Mouse (Mus musculus): ENCODE measurements at regions not wholly inside any gene's neighbourhood (a gene's known extent, or its start where the extent isn't known, plus 50 kb on each side); places are given as distances from the start of the nearest gene placed in this dataset.

DNA sequence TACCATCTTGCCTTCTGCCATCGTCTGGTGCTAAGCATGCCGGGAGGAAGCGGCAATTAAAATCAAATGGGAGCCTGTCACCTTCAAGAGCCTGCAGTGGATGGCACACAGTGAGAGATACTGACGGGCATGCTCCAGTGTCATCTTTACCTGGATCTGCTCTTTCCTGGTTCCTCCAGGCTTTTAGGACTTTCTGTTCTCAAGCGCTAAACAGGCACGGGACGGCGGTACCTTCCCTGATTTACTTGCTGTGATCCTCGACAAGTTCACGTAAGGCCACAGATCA lies 347.6 kb downstream of the Med10 start (continued):
- TF ChIP-seq EP300 (IDR thresholded peaks at IDR 0.05; ENCODE audit: low read length) = no peak

DNA sequence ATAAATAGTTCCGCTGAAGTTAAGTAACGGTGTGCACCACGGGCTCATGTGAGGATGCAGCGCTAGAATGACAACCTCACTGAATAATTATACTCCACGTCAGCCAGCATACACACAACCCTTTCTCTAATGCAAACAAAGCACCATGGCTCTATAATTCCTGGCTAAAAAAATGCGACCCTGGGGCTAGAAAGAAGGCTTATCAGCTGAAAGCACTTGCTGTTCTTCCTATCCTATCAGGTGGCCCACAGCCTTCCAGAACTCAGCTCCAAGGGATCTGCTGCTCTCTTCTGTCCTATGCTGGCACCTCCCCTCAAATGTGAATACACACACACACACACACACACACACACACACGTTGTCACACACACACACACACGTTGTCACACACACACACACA lies 350.9 kb downstream of the Med10 start:
- DNase-seq (ENCODE audit: extremely low read depth) = no peak
- Histone ChIP-seq H3K36me3 (replicated peaks in 1 of 2; ENCODE audit: control insufficient read depth in 1 of 2, insufficient read depth in 1 of 2, low read length in 1 of 2) (no peaks in the 10 kb centered on the region), H3K27ac (ENCODE audit: insufficient read depth, low read depth) (no peak overlapping the region), H3K27me3 (replicated peaks) (no peaks in the 10 kb centered on the region), H3K79me2 (replicated peaks; ENCODE audit: control insufficient read depth, extremely low read depth, insufficient read depth, poor library complexity, severe bottlenecking) (no peaks in the 10 kb centered on the region), H3K4me3 (replicated peaks in 1 of 3; ENCODE audit: low read depth in 2 of 3, low read length in 2 of 3, poor library complexity in 1 of 3) (no peak overlapping the region), H3K4me2 (ENCODE audit: insufficient read depth, low read depth, poor library complexity, severe bottlenecking) (no peak overlapping the region), H3K9me3 (replicated peaks; ENCODE audit: low read length) (peaks cover 77% of the 10 kb centered on the region), H3K4me1 (ENCODE audit: control insufficient read depth in 1 of 2, insufficient read depth in 2 of 2) (no peaks in the 10 kb centered on the region), H3K9ac (ENCODE audit: insufficient read depth, low read depth) (no peak overlapping the region)
- dilution Hi-C loops (cut with MboI; ENCODE audit: extremely low pct_ligation_motif_present, extremely low pct_unique_long_range_greater_than_20kb, low sequenced_read_pairs) (no loop called here), in situ Hi-C loops (cut with MboI; ENCODE audit: low pct_ligation_motif_present, low pct_unique_long_range_greater_than_20kb, low sequenced_read_pairs) (no loop called here)
- no peak for TF ChIP-seq NELFE (IDR thresholded peaks at IDR 0.05; ENCODE audit: low read depth, low read length)
- no peak for TF ChIP-seq EP300 (IDR thresholded peaks at IDR 0.05; ENCODE audit: low read length)
- no peak for TF ChIP-seq ELF1 (IDR thresholded peaks at IDR 0.05; ENCODE audit: low read depth, low read length)
- no peak for TF ChIP-seq SMC3 (IDR thresholded peaks at IDR 0.05; ENCODE audit: low read depth, low read length)
- no peak for TF ChIP-seq NRF1 (IDR thresholded peaks at IDR 0.05; ENCODE audit: low read depth, low read length)
- TF ChIP-seq MAFK (IDR thresholded peaks at IDR 0.05; ENCODE audit: insufficient replicate concordance, low read length) = no peak
- no peak for TF ChIP-seq JUN (IDR thresholded peaks at IDR 0.05; ENCODE audit: insufficient read depth, low read depth, low read length)
- no peak for TF ChIP-seq CHD2 (IDR thresholded peaks at IDR 0.05; ENCODE audit: low read length)
- TF ChIP-seq CTCF (conservative IDR thresholded peaks at IDR 0.05 in 1 of 2, IDR thresholded peaks at IDR 0.05 in 1 of 2; ENCODE audit: low read depth in 2 of 2, low read length in 2 of 2) = no peak
- no peak for TF ChIP-seq UBTF (IDR thresholded peaks at IDR 0.05; ENCODE audit: low read depth, low read length)
- no peak for TF ChIP-seq MEF2A (IDR thresholded peaks at IDR 0.05; ENCODE audit: borderline replicate concordance, low read depth, low read length)
- TF ChIP-seq USF2 (conservative IDR thresholded peaks at IDR 0.05; ENCODE audit: low read depth, low read length) = no peak
- no peak for TF ChIP-seq ETS1 (conservative IDR thresholded peaks at IDR 0.05; ENCODE audit: low read depth, low read length)
- no peak for TF ChIP-seq BHLHE40 (IDR thresholded peaks at IDR 0.05; ENCODE audit: low read depth, low read length)

DNA sequence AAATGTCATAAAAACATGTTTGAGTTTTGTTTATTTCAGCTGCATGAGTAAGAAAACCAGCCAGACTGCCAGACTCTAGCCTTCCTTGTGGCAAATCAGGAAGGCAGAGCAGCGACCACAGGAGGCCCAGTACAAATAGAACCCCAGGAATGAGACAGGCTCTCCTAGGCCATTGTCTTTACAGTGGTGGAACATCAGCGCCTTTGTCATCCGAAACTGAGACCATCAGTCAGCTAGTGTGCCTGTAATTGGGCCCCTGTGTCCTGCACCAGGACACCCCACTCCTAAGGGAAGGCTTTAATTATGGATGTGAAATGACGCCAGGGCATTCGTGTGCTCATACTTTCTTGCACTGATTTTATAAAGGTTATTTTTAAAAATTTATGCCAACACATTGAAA lies 353.4 kb downstream of the Med10 start:
- Histone ChIP-seq H3K4me3 (replicated peaks in 1 of 3; ENCODE audit: low read depth in 2 of 3, low read length in 2 of 3, poor library complexity in 1 of 3) (no peak overlapping the region), H3K27me3 (replicated peaks) (no peaks in the 10 kb centered on the region), H3K79me2 (replicated peaks; ENCODE audit: control insufficient read depth, extremely low read depth, insufficient read depth, poor library complexity, severe bottlenecking) (no peaks in the 10 kb centered on the region), H3K4me1 (ENCODE audit: control insufficient read depth in 1 of 2, insufficient read depth in 2 of 2) (no peaks in the 10 kb centered on the region), H3K4me2 (ENCODE audit: insufficient read depth, low read depth, poor library complexity, severe bottlenecking) (no peak overlapping the region), H3K9me3 (replicated peaks; ENCODE audit: low read length) (peaks cover 78% of the 10 kb centered on the region), H3K27ac (ENCODE audit: insufficient read depth, low read depth) (no peak overlapping the region), H3K9ac (ENCODE audit: insufficient read depth, low read depth) (no peak overlapping the region), H3K36me3 (replicated peaks in 1 of 2; ENCODE audit: control insufficient read depth in 1 of 2, insufficient read depth in 1 of 2, low read length in 1 of 2) (no peaks in the 10 kb centered on the region)
- dilution Hi-C loops (cut with MboI; ENCODE audit: extremely low pct_ligation_motif_present, extremely low pct_unique_long_range_greater_than_20kb, low sequenced_read_pairs) = no loop called here
- in situ Hi-C loops (cut with MboI; ENCODE audit: low pct_ligation_motif_present, low pct_unique_long_range_greater_than_20kb, low sequenced_read_pairs) = no loop called here
- no peak for DNase-seq (ENCODE audit: extremely low read depth)
- TF ChIP-seq ZMIZ1 (IDR thresholded peaks at IDR 0.05; ENCODE audit: low read depth, low read length) (no peak), CTCF (conservative IDR thresholded peaks at IDR 0.05 in 1 of 2, IDR thresholded peaks at IDR 0.05 in 1 of 2; ENCODE audit: low read depth in 2 of 2, low read length in 2 of 2) (no peak), GABPA (IDR thresholded peaks at IDR 0.05; ENCODE audit: insufficient replicate concordance, low read depth, low read length) (no peak), EP300 (IDR thresholded peaks at IDR 0.05; ENCODE audit: low read length) (no peak), KAT2A (IDR thresholded peaks at IDR 0.05; ENCODE audit: insufficient replicate concordance, low read length) (no peak), POLR2AphosphoS2 (IDR thresholded peaks at IDR 0.05; ENCODE audit: low read depth, low read length) (no peak), ETS1 (conservative IDR thresholded peaks at IDR 0.05; ENCODE audit: low read depth, low read length) (no peak), MXI1 (IDR thresholded peaks at IDR 0.05; ENCODE audit: low read depth, low read length) (no peak), TBP (conservative IDR thresholded peaks at IDR 0.05; ENCODE audit: low read depth, low read length) (no peak), ELF1 (IDR thresholded peaks at IDR 0.05; ENCODE audit: low read depth, low read length) (no peak), USF1 (IDR thresholded peaks at IDR 0.05; ENCODE audit: low read depth, low read length) (no peak), MAFK (IDR thresholded peaks at IDR 0.05; ENCODE audit: insufficient replicate concordance, low read length) (no peak), RAD21 (IDR thresholded peaks at IDR 0.05; ENCODE audit: low read depth, low read length) (no peak), PAX5 (IDR thresholded peaks at IDR 0.05; ENCODE audit: low read length) (no peak), NELFE (IDR thresholded peaks at IDR 0.05; ENCODE audit: low read depth, low read length) (no peak), USF2 (conservative IDR thresholded peaks at IDR 0.05; ENCODE audit: low read depth, low read length) (no peak), JUND (conservative IDR thresholded peaks at IDR 0.05; ENCODE audit: low read depth, low read length) (no peak), MEF2A (IDR thresholded peaks at IDR 0.05; ENCODE audit: borderline replicate concordance, low read depth, low read length) (no peak)
